Mouse (Mus musculus) right cerebral cortex, postnatal 10 days (tissue): ENCODE measurements at regions not wholly inside any gene's neighbourhood (a gene's known extent, or its start where the extent isn't known, plus 50 kb on each side); places are given as distances from the start of the nearest gene placed in this dataset.

Experiments
- DNase-seq, 2 experiments: peaks; one replicate each; pipeline ENCODE4 v3.0.0; 2021; ENCODE audit warnings: low spot score in 2 of 2

- DNase-seq: no peak
These were observed 74.8 kb upstream of the Stxbp5l start for GRCm38 (mm10) chr16:37459533-37459890.

- DNase-seq: no peak
These were observed 74.1 kb upstream of the Stxbp5l start for GRCm38 (mm10) chr16:37458592-37459532.

DNA sequence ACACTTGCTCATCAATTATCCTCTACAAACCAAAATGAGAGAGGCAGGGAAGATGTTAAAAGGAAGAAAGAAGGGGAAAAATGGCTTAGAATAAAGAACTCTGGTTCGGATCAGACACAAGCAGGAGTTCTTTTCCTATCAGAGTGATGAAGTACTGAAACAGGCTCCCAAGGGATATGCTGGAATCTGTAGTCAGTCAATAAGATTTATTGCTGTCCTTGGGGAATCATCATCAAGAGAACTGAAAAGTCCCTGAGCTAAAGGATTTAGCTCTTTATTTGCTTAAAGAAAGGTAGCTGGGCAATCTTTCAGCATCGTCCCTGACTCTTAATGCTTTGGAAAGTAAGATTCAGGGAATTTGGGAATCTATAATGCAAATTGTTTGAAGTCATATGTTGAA is 71.2 kb upstream of the Stxbp5l start:
- no peak for DNase-seq

DNA sequence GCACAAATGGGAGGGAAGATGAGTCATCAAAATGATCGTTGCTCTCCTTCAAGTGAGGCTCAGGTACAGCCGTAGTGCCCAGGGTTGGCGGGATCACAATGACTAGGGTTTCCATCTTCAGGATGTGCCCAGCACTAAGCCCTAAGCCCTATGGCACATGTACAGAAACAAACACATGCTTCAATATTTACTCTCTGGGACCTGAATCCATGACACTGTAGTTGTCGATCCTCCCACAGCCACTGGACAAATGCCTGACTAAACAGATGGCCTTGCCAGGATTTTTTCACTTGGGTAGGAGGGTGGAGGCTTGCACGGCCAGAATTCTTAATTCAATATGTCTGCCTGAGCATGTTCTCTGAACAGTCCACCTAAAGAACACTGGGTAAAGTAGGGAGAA is 65.1 kb upstream of the Stxbp5l start:
- no peak for DNase-seq

GRCm38 (mm10) chr16:37445756-37446155 is 61.0 kb upstream of the Stxbp5l start:
- DNase-seq: no peak

DNA sequence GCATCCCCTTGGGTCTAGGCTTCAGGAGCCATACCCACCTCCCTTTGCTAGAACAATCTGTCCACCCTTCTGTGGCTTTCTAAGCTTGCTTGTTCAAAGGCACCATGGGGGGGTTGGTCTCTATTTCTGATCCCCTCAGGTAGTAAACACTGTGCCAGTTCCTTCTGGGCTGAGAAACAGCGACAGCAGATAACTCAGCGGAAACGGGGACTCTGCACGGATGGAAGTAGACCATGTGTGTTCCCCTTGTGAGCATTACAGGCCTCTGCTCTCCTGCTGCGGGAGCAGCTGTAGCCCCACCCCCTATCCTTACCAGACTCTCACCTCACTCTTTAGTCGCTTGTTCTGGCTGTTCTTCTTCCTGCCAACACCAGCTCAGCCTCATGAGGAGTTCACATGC is 58.2 kb upstream of the Stxbp5l start:
- DNase-seq: peak; percentile 22 to 32

DNA sequence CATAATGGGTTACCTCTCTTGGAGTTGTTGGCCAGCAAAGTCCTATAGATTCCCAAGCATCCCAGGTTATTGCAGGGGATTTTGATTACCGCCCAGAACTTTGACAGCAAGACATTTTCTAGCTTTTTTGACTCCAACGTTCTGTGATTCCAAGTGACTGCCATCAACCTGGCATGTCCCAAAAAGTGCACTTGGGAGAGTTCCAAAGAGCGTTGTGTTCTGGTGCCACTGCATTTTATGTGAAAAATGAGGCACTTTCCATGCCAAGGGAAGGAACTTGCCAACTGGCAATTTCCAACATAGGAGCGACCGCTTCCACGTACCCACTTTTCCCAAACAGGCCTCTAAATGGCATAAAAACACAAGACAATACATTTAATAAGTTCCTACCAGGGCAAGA is 57.7 kb upstream of the Stxbp5l start:
- DNase-seq: peak in 1 of 2 experiments; percentile 25

- peak; percentile 27 to 44 for DNase-seq
These were observed 55.9 kb upstream of the Stxbp5l start for GRCm38 (mm10) chr16:37440628-37441164.
